Mouse (Mus musculus) heart, embryonic 13.5 days (tissue): ENCODE data around the gene Rbm33. TPM values are rescaled to one million over a fixed set of nuclear protein-coding genes. Genes with fewer than 3 reads are reported as not detected.

ENCODE experiments used
- ATAC-seq: fragments of 200-750 bp; cut with Nextera tagmentation; 2 replicates; pipeline ENCODE4 v1.8.0; 2017; ENCODE audit warnings: moderate TSS enrichment; ENCODE audit not compliant: insufficient number of reproducible peaks, low FRiP score, low TSS enrichment; ENCODE audit errors: extremely low read depth
- H3K27ac ChIP-seq: fragments of 300-500 bp; sonication (generic); replicated peaks from 2 replicates; pipeline ENCODE4 v1.5.1; 2015; ENCODE audit warnings: moderate library complexity, mild to moderate bottlenecking, inconsistent platforms
- H3K27me3 ChIP-seq: fragments of 300-500 bp; sonication (generic); replicated peaks from 2 replicates; pipeline ENCODE4 v1.6.1; 2015; ENCODE audit warnings: mild to moderate bottlenecking, inconsistent platforms
- H3K36me3 ChIP-seq: fragments of 300-500 bp; sonication (generic); 2 replicates; pipeline ENCODE4 v1.6.1; 2015; ENCODE audit warnings: mild to moderate bottlenecking, inconsistent platforms
- H3K4me1 ChIP-seq: fragments of 300-500 bp; sonication (generic); 2 replicates; pipeline ENCODE4 v1.6.1; 2015; ENCODE audit warnings: inconsistent platforms
- H3K4me2 ChIP-seq: fragments of 300-500 bp; sonication (generic); 2 replicates; pipeline ENCODE4 v1.6.1; 2015; ENCODE audit warnings: inconsistent platforms, mild to moderate bottlenecking, moderate library complexity
- H3K4me3 ChIP-seq: fragments of 300-500 bp; sonication (generic); 2 replicates; pipeline ENCODE4 v1.5.1; 2015; ENCODE audit warnings: moderate library complexity, mild to moderate bottlenecking, inconsistent platforms
- H3K9ac ChIP-seq: fragments of 300-500 bp; sonication (generic); 2 replicates; pipeline ENCODE4 v1.6.1; 2015; ENCODE audit warnings: inconsistent platforms, mild to moderate bottlenecking, moderate library complexity
- H3K9me3 ChIP-seq: fragments of 300-500 bp; sonication (generic); 2 replicates; pipeline ENCODE4 v1.6.1; 2016; ENCODE audit warnings: inconsistent platforms
- WGBS: fragments of 180-500 bp; shearing (Covaris S2); methylation state at CpG from one replicate; pipeline ENCODE4 v1.1.7; 2015; ENCODE audit warnings: mixed read lengths; 5-methylcytosine and 5-hydroxymethylcytosine counted together
- polyA plus RNA-seq: library from polyadenylated mRNA; unstranded; fragments of >200 nt; fragmentation: Nextera tagmentation; extraction: Ambion mirVana; gene quantifications from 2 replicates; pipeline ENCODE4 v1.2.1, GENCODE M21; 2015

Rbm33 gene
- polyA plus RNA-seq, 1 experiment from 2014 or later = 8.8 TPM

GRCm38 (mm10) chr5:28298693-28299092 is 18.2 kb upstream of the Rbm33 start:
- WGBS = 36% methylated on average over 3 of the region's 3 CpGs
- Histone ChIP-seq H3K4me3 (no peak overlapping the region), H3K27ac (no peak overlapping the region), H3K9me3 (no peaks in the 10 kb centered on the region), H3K4me1 (no peaks in the 10 kb centered on the region), H3K27me3 (peaks cover 7% of the 10 kb centered on the region; the same call in 1 of the 2 replicates), H3K4me2 (no peak overlapping the region), H3K9ac (no peak overlapping the region), H3K36me3 (no peaks in the 10 kb centered on the region)
- no peak for ATAC-seq

- no peak overlapping the region for H3K27ac ChIP-seq
- H3K4me3 ChIP-seq = no peak overlapping the region
- no peak overlapping the region for H3K4me2 ChIP-seq
- ATAC-seq = no peak
- H3K27me3 ChIP-seq = peaks cover 7% of the 10 kb centered on the region; the same call in 1 of the 2 replicates
- WGBS = 65% methylated on average over 6 of the region's 6 CpGs
- H3K4me1 ChIP-seq = no peaks in the 10 kb centered on the region
- H3K9ac ChIP-seq = no peak overlapping the region
- H3K9me3 ChIP-seq = no peaks in the 10 kb centered on the region
- no peaks in the 10 kb centered on the region for H3K36me3 ChIP-seq
Measured at GRCm38 (mm10) chr5:28299346-28299745, 17.6 kb upstream of the Rbm33 start.

- H3K4me2 ChIP-seq = no peak overlapping the region
- no peaks in the 10 kb centered on the region for H3K36me3 ChIP-seq
- no peak overlapping the region for H3K27ac ChIP-seq
- no peak overlapping the region for H3K9ac ChIP-seq
- 73% methylated on average over 1 of the region's 1 CpGs for WGBS
- no peak for ATAC-seq
- no peaks in the 10 kb centered on the region for H3K4me1 ChIP-seq
- no peak overlapping the region for H3K4me3 ChIP-seq
- H3K9me3 ChIP-seq = no peaks in the 10 kb centered on the region
- H3K27me3 ChIP-seq = peaks cover 11% of the 10 kb centered on the region; the same call in 1 of the 2 replicates
Measured at GRCm38 (mm10) chr5:28302671-28303070, 14.2 kb upstream of the Rbm33 start.

GRCm38 (mm10) chr5:28304551-28304950 is 12.4 kb upstream of the Rbm33 start:
- ATAC-seq = no peak
- Histone ChIP-seq H3K36me3 (no peaks in the 10 kb centered on the region), H3K4me3 (no peak overlapping the region), H3K4me1 (no peaks in the 10 kb centered on the region), H3K4me2 (no peak overlapping the region), H3K9me3 (no peaks in the 10 kb centered on the region), H3K9ac (no peak overlapping the region), H3K27ac (no peak overlapping the region), H3K27me3 (peaks cover 11% of the 10 kb centered on the region; the same call in 1 of the 2 replicates)

- no peak for ATAC-seq
- no peak overlapping the region for H3K27ac ChIP-seq
- H3K4me1 ChIP-seq = peaks cover 27% of the 10 kb centered on the region
- no peak overlapping the region for H3K4me3 ChIP-seq
- H3K9me3 ChIP-seq = no peaks in the 10 kb centered on the region
- whole genome bisulfite sequencing = 65% methylated on average over 8 of the region's 8 CpGs
- no peaks in the 10 kb centered on the region for H3K36me3 ChIP-seq
- H3K4me2 ChIP-seq = no peak overlapping the region
- no peak overlapping the region for H3K9ac ChIP-seq
- H3K27me3 ChIP-seq = no peaks in the 10 kb centered on the region
Measured at GRCm38 (mm10) chr5:28315526-28315925, 1.4 kb upstream of the Rbm33 start.

- Histone ChIP-seq H3K9me3 (no peaks in the 10 kb centered on the region), H3K4me3 (peak overlapping the region; percentile 92), H3K27ac (peak overlapping the region; percentile 100), H3K4me1 (peaks cover 32% of the 10 kb centered on the region), H3K4me2 (peak overlapping the region; percentile 81), H3K9ac (peak overlapping the region; percentile 99), H3K36me3 (no peaks in the 10 kb centered on the region), H3K27me3 (no peaks in the 10 kb centered on the region)
- 0 out of 2 replicates have a peak, but pooled peaks have one; percentile 17 for ATAC-seq
- under 1% methylated on average over 14 of the region's 14 CpGs for WGBS
Measured at GRCm38 (mm10) chr5:28316151-28316721, 685 bp upstream of the Rbm33 start.

- Histone ChIP-seq H3K9me3 (no peaks in the 10 kb centered on the region), H3K4me2 (peak overlapping the region; percentile 81), H3K27ac (peak overlapping the region; percentile 100), H3K9ac (peak overlapping the region; percentile 99), H3K36me3 (no peaks in the 10 kb centered on the region), H3K4me3 (peak overlapping the region; percentile 92), H3K4me1 (peaks cover 32% of the 10 kb centered on the region), H3K27me3 (no peaks in the 10 kb centered on the region)
- peak; percentile 64; the same call in 1 of the 2 replicates for ATAC-seq
- under 1% methylated on average over 48 of the region's 62 CpGs for WGBS
Measured at GRCm38 (mm10) chr5:28317253-28317916, 464 bp downstream of the Rbm33 start.

- no peaks in the 10 kb centered on the region for H3K36me3 ChIP-seq
- H3K9me3 ChIP-seq = no peaks in the 10 kb centered on the region
- peak overlapping the region; percentile 92 for H3K4me3 ChIP-seq
- 0 out of 2 replicates have a peak overlapping the region, but pooled peaks have one; percentile 100 for H3K27ac ChIP-seq
- no peaks in the 10 kb centered on the region for H3K27me3 ChIP-seq
- peak overlapping the region; percentile 81 for H3K4me2 ChIP-seq
- peak overlapping the region; percentile 99 for H3K9ac ChIP-seq
- ATAC-seq = no peak
- peaks cover 36% of the 10 kb centered on the region for H3K4me1 ChIP-seq
- 0% methylated on average over 3 of the region's 3 CpGs for WGBS
Measured at GRCm38 (mm10) chr5:28317917-28318267, 971 bp downstream of the Rbm33 start.

- Histone ChIP-seq H3K27me3 (no peaks in the 10 kb centered on the region), H3K4me2 (peak overlapping the region; percentile 81), H3K27ac (no peak overlapping the region), H3K4me3 (peak overlapping the region; percentile 92), H3K9me3 (no peaks in the 10 kb centered on the region), H3K4me1 (peaks cover 43% of the 10 kb centered on the region), H3K36me3 (no peaks in the 10 kb centered on the region), H3K9ac (peak overlapping the region; percentile 99; the same call in 1 of the 2 replicates)
- 70% methylated on average over 2 of the region's 2 CpGs for WGBS
- no peak for ATAC-seq
Measured at GRCm38 (mm10) chr5:28318671-28319070, 1.8 kb downstream of the Rbm33 start.

- no peak overlapping the region for H3K4me3 ChIP-seq
Measured at GRCm38 (mm10) chr5:28321769-28322168, 4.8 kb downstream of the Rbm33 start.

GRCm38 (mm10) chr5:28322189-28322588 is 5.3 kb downstream of the Rbm33 start:
- no peak overlapping the region for H3K4me3 ChIP-seq
- H3K4me2 ChIP-seq = no peak overlapping the region
- H3K9me3 ChIP-seq = no peaks in the 10 kb centered on the region
- no peak overlapping the region for H3K27ac ChIP-seq
- no peak overlapping the region for H3K9ac ChIP-seq
- 85% methylated on average over 3 of the region's 3 CpGs for WGBS
- H3K27me3 ChIP-seq = no peaks in the 10 kb centered on the region
- ATAC-seq = no peak
- H3K36me3 ChIP-seq = no peaks in the 10 kb centered on the region
- peaks cover 64% of the 10 kb centered on the region for H3K4me1 ChIP-seq

More at GRCm38 (mm10) chr5:28321769-28322168, 4.8 kb downstream of the Rbm33 start:
- Histone ChIP-seq H3K4me1 (peaks cover 60% of the 10 kb centered on the region), H3K27ac (no peak overlapping the region), H3K27me3 (no peaks in the 10 kb centered on the region), H3K9ac (no peak overlapping the region), H3K9me3 (no peaks in the 10 kb centered on the region), H3K36me3 (no peaks in the 10 kb centered on the region), H3K4me2 (no peak overlapping the region)
- 87% methylated on average over 1 of the region's 1 CpGs for WGBS
- no peak for ATAC-seq

- no peak overlapping the region for H3K27ac ChIP-seq
- peaks cover 57% of the 10 kb centered on the region for H3K4me1 ChIP-seq
- no peak overlapping the region for H3K9ac ChIP-seq
- no peaks in the 10 kb centered on the region for H3K36me3 ChIP-seq
- H3K9me3 ChIP-seq = no peaks in the 10 kb centered on the region
- H3K4me3 ChIP-seq = no peak overlapping the region
- no peak for ATAC-seq
- no peaks in the 10 kb centered on the region for H3K27me3 ChIP-seq
- 59% methylated on average over 2 of the region's 2 CpGs for WGBS
- H3K4me2 ChIP-seq = no peak overlapping the region
Measured at GRCm38 (mm10) chr5:28323822-28324221, 6.9 kb downstream of the Rbm33 start.
